Mouse (Mus musculus) T-cell, adult 66 days (primary cell): ENCODE results near the gene Hal. TPM values are rescaled to one million over a fixed set of nuclear protein-coding genes. Genes with fewer than 3 reads are reported as not detected.

Source experiments
- total RNA-seq, 2 experiments: library from RNA; stranded (reverse); gene quantifications; 3 replicates in 1 of 2; 4 replicates in 1 of 2; pipeline ENCODE4 v1.2.4; 2023

Gene Hal
- total RNA-seq = 1 to 10 TPM; 1.3 to 2.2 TPM

GRCm38 (mm10) chr10:93488066-93488827 lies at the start of gene Hal:
Hal (plus strand) TSS chr10:93488768.

GRCm38 (mm10) chr10:93539775-93540430 lies 51.3 kb downstream of the Hal start, which contains the start of gene Amdhd1:
Amdhd1 (minus strand) TSS chr10:93540033.

GRCm38 (mm10) chr10:93540431-93541210 lies 52.1 kb downstream of the Hal start, which contains the start of gene Ccdc38:
Ccdc38 (plus strand) TSS chr10:93540632.

Other genes starting within 250 kb of the Hal start
- 10 to 100 TPM; 59.8 to 60.2 TPM for gene Elk3, start 177.6 kb upstream of the Hal start, total RNA-seq
- gene Lta4h, start 35.4 kb upstream of the Hal start, total RNA-seq = 100 to 1,000 TPM; 115 to 120 TPM
- gene Amdhd1, start 51.3 kb downstream of the Hal start, total RNA-seq = not detected
- 1 to 10 TPM in 1 of 2 experiments, under 1 TPM in 1; 0.23 to 2.9 TPM for gene Ccdc38, start 51.9 kb downstream of the Hal start, total RNA-seq
- 10 to 100 TPM; 19.5 to 20.2 TPM for gene Snrpf, start 100.9 kb downstream of the Hal start, total RNA-seq
- under 1 TPM; 0.44 to 0.70 TPM for gene Ntn4, start 151.9 kb downstream of the Hal start, total RNA-seq